Mouse (Mus musculus) E14TG2a.4 (cell line): Measurements from ENCODE around the gene Nr1h4.

ENCODE experiments used
- CTCF ChIP-seq: conservative IDR thresholded peaks from 2 replicates; pipeline ENCODE4 v1.5.1; 2014; ENCODE audit warnings: low read length
- POU5F1 ChIP-seq: IDR thresholded peaks from 2 replicates; pipeline ENCODE4 v1.6.1; 2014; ENCODE audit warnings: low read length, borderline replicate concordance

DNA sequence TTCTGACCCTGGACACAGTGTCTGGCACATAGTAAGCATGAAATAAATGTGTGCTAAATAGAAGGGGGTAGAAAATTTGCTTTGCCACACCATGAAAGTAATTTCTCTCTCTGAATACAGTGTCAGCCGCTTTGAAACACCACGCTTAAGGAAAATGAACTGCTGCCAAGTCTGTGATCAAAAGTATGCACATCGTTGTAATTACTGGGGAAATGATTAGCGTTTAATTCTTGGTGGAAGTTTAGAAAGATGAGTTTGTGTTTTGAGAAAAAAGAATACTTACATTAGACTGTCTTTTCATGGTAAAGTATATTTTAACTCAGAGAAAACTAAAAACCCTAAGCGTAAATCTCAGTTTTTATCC lies 27.8 kb downstream of the Nr1h4 start:
- TF ChIP-seq CTCF (no peak), POU5F1 (no peak)
